In genomic region chr13:108191074-108191720, GRCm38 (mm10) we compare ENCODE assay signal across 9 mouse cellular contexts. TPM values are rescaled to one million over a fixed set of nuclear protein-coding genes. Genes with fewer than 3 reads are reported as not detected.
DNase-seq lines count a peak whose midpoint lies in the region; ATAC-seq and TF ChIP-seq lines count a peak whose summit lies in the region.
"Had no signal": no experiment of that assay in that cellular context is flagged by ENCODE, and none has a peak within 500 bp of the region (broad histone marks: within the 10 kb centered on the region; RNA-seq: fewer than 3 reads in every experiment).

No protein-coding gene starts in this region.

- no peak overlapping the region for H3K4me3 ChIP-seq in forebrain, embryonic 12.5 days (replicated peaks)
- H3K4me3 ChIP-seq in hindbrain, postnatal 0 days (ENCODE audit: low read length): no peak overlapping the region
- H3K4me3 ChIP-seq in megakaryocyte, embryonic 14.5 days (replicated peaks): peak overlapping the region; percentile 7
- H3K4me3 ChIP-seq in stomach, embryonic 14.5 days (ENCODE audit: low read depth, low read length): no peak overlapping the region
- H3K4me3 ChIP-seq: liver, embryonic 13.5 days had no signal

- intact Hi-C loops in heart, postnatal 25 days (cut with DNase I): loop anchor here (1.0 kb wide), 1 partner anchor 138 kb away; no protein-coding TSS in a partner anchor

- H3K4me1 ChIP-seq in forebrain, embryonic 12.5 days: no peaks in the 10 kb centered on the region
- H3K4me1 ChIP-seq in hindbrain, postnatal 0 days (ENCODE audit: insufficient read depth, low read length): no peaks in the 10 kb centered on the region
- H3K4me1 ChIP-seq in megakaryocyte, embryonic 14.5 days: peaks cover 42% of the 10 kb centered on the region
- no peaks in the 10 kb centered on the region for H3K4me1 ChIP-seq in stomach, embryonic 14.5 days (ENCODE audit: control insufficient read depth, insufficient read depth, low read length)
- H3K4me1 ChIP-seq: liver, embryonic 13.5 days had no signal

- peak; percentile 81 for TF ChIP-seq CTCF in hindbrain, postnatal 0 days (IDR thresholded peaks at IDR 0.05; ENCODE audit: low read depth)

- no peak overlapping the region for H3K9ac ChIP-seq in forebrain, embryonic 12.5 days
- H3K9ac ChIP-seq in hindbrain, postnatal 0 days (replicated peaks; ENCODE audit: low read length): no peak overlapping the region
- no peak overlapping the region for H3K9ac ChIP-seq in stomach, embryonic 14.5 days (replicated peaks; ENCODE audit: low read depth, low read length)
- H3K9ac ChIP-seq: liver, embryonic 13.5 days had no signal

- no peaks in the 10 kb centered on the region for H3K27me3 ChIP-seq in forebrain, embryonic 12.5 days
- no peaks in the 10 kb centered on the region for H3K27me3 ChIP-seq in hindbrain, postnatal 0 days (ENCODE audit: insufficient read depth, low read length)
- H3K27me3 ChIP-seq in megakaryocyte, embryonic 14.5 days (replicated peaks): no peaks in the 10 kb centered on the region
- no peaks in the 10 kb centered on the region for H3K27me3 ChIP-seq in stomach, embryonic 14.5 days (ENCODE audit: control insufficient read depth, insufficient read depth, low read length)
- H3K27me3 ChIP-seq: liver, embryonic 13.5 days had no signal

- no peak overlapping the region for H3K4me2 ChIP-seq in forebrain, embryonic 12.5 days
- H3K4me2 ChIP-seq in hindbrain, postnatal 0 days (ENCODE audit: low read depth, low read length): no peak overlapping the region
- no peak overlapping the region for H3K4me2 ChIP-seq in stomach, embryonic 14.5 days (replicated peaks; ENCODE audit: low read depth, low read length)
- H3K4me2 ChIP-seq: liver, embryonic 13.5 days had no signal

- peaks cover 34% of the 10 kb centered on the region for H3K36me3 ChIP-seq in forebrain, embryonic 12.5 days (replicated peaks)
- H3K36me3 ChIP-seq in hindbrain, postnatal 0 days (ENCODE audit: insufficient read depth, low read length): peaks cover 19% of the 10 kb centered on the region
- peaks cover 51% of the 10 kb centered on the region for H3K36me3 ChIP-seq in megakaryocyte, embryonic 14.5 days (replicated peaks; ENCODE audit: low read length)
- H3K36me3 ChIP-seq in stomach, embryonic 14.5 days (ENCODE audit: control insufficient read depth, insufficient read depth, low read length): peaks cover 6% of the 10 kb centered on the region

- peak; percentile 60; the same call in 1 of the 2 replicates for ATAC-seq in forebrain, embryonic 12.5 days (ENCODE audit: low FRiP score)
- peak; percentile 75 for ATAC-seq in hindbrain, postnatal 0 days
- ATAC-seq in stomach, embryonic 14.5 days (ENCODE audit: insufficient number of reproducible peaks, insufficient read depth, low FRiP score, low read depth): 0 out of 2 replicates have a peak, but pooled peaks have one; percentile 49

- H3K9me3 ChIP-seq in forebrain, embryonic 12.5 days: no peaks in the 10 kb centered on the region
- H3K9me3 ChIP-seq in hindbrain, postnatal 0 days (ENCODE audit: low read length): no peaks in the 10 kb centered on the region
- no peaks in the 10 kb centered on the region for H3K9me3 ChIP-seq in megakaryocyte, embryonic 14.5 days
- H3K9me3 ChIP-seq in stomach, embryonic 14.5 days (ENCODE audit: control insufficient read depth, low read depth, low read length): no peaks in the 10 kb centered on the region
- H3K9me3 ChIP-seq: liver, embryonic 13.5 days had no signal

- WGBS in forebrain, embryonic 12.5 days: 71% methylated on average over 11 of the region's 11 CpGs
- WGBS in hindbrain, postnatal 0 days: 57% methylated on average over 11 of the region's 11 CpGs
- WGBS in stomach, embryonic 14.5 days: 54% methylated on average over 11 of the region's 11 CpGs

- peak; percentile 18 for DNase-seq in heart, adult 8-10 months (ENCODE audit: low spot score)
- DNase-seq in heart, postnatal 25 days (ENCODE audit: low spot score): no peak
- DNase-seq in adrenal gland, adult 8-10 months: peak; percentile 10
- DNase-seq in hindbrain, postnatal 0 days (ENCODE audit: low spot score): peak; percentile 81
- DNase-seq in layer of hippocampus, postnatal 14 days (ENCODE audit: low spot score in 2 of 2): peak; percentile 41 to 68
- DNase-seq: liver, embryonic 13.5 days had no signal

- no peak overlapping the region for H3K27ac ChIP-seq in forebrain, embryonic 12.5 days
- H3K27ac ChIP-seq in hindbrain, postnatal 0 days: no peak overlapping the region
- H3K27ac ChIP-seq in stomach, embryonic 14.5 days (ENCODE audit: low read length): no peak overlapping the region
- H3K27ac ChIP-seq: liver, embryonic 13.5 days had no signal

RNA-seq across cellular contexts. Expression of gene Elovl7, which starts 23.0 kb away (rescaled TPM):
- under 1 TPM; 0.14 to 0.34 (median 0.22) TPM for total RNA-seq in heart, adult 8-10 months (2022)
- under 1 TPM; 0.34 to 0.47 TPM for total RNA-seq in heart, postnatal 25 days (2021)
- total RNA-seq in adrenal gland, adult 8-10 months (2022): 1 to 10 TPM; 2.7 to 3.8 (median 3.2) TPM
- 0.57 and 1.3 TPM in 2 replicates for polyA plus RNA-seq in forebrain, embryonic 12.5 days (2016; fragmentation: Nextera tagmentation; extraction: Ambion mirVana)
- 1.7 and 4.0 TPM in 2 replicates for total RNA-seq in hindbrain, postnatal 0 days (2014; rRNA removed)
- polyA plus RNA-seq in hindbrain, postnatal 0 days (2015; fragmentation: Nextera tagmentation; extraction: Ambion mirVana): 5.2 and 6.8 TPM in 2 replicates
- 10 to 100 TPM; 13.9 to 14.8 TPM for total RNA-seq in layer of hippocampus, postnatal 14 days (2021)
- polyA plus RNA-seq in megakaryocyte, embryonic 14.5 days (2012; ENCODE audit: insufficient read depth, low replicate concordance): 2.0 TPM in 1 of 2 replicates, not detected in the other
- 24.6 and 26.5 TPM in 2 replicates for polyA plus RNA-seq in stomach, embryonic 14.5 days (2014; fragmentation: Nextera tagmentation; extraction: Ambion mirVana)

RNA-seq across cellular contexts. Expression of gene Ercc8, which starts 32.7 kb away (rescaled TPM):
- total RNA-seq in heart, adult 8-10 months (2022): 1 to 10 TPM; 4.0 to 8.0 (median 5.6) TPM
- 1 to 10 TPM; 6.3 to 7.2 TPM for total RNA-seq in heart, postnatal 25 days (2021)
- 10 to 100 TPM in 3 of 4 experiments, 1 to 10 TPM in 1; 6.9 to 12.0 (median 11.3) TPM for total RNA-seq in adrenal gland, adult 8-10 months (2022)
- polyA plus RNA-seq in forebrain, embryonic 12.5 days (2016; fragmentation: Nextera tagmentation; extraction: Ambion mirVana): 23.0 and 24.0 TPM in 2 replicates
- total RNA-seq in hindbrain, postnatal 0 days (2014; rRNA removed): 28.1 and 32.9 TPM in 2 replicates
- 26.1 and 28.3 TPM in 2 replicates for polyA plus RNA-seq in hindbrain, postnatal 0 days (2015; fragmentation: Nextera tagmentation; extraction: Ambion mirVana)
- 10 to 100 TPM; 20.0 to 25.3 TPM for total RNA-seq in layer of hippocampus, postnatal 14 days (2021)
- polyA plus RNA-seq in megakaryocyte, embryonic 14.5 days (2012; ENCODE audit: insufficient read depth, low replicate concordance): 1.00 and 6.8 TPM in 2 replicates
- 18.2 and 19.4 TPM in 2 replicates for polyA plus RNA-seq in stomach, embryonic 14.5 days (2014; fragmentation: Nextera tagmentation; extraction: Ambion mirVana)

RNA-seq across cellular contexts. Expression of gene Ndufaf2, which starts 32.8 kb away (rescaled TPM):
- total RNA-seq in heart, adult 8-10 months (2022): 10 to 100 TPM; 23.2 to 34.3 (median 28.8) TPM
- 10 to 100 TPM; 23.5 to 26.1 TPM for total RNA-seq in heart, postnatal 25 days (2021)
- total RNA-seq in adrenal gland, adult 8-10 months (2022): 10 to 100 TPM; 13.9 to 27.0 (median 20.9) TPM
- 96.1 and 99.3 TPM in 2 replicates for polyA plus RNA-seq in forebrain, embryonic 12.5 days (2016; fragmentation: Nextera tagmentation; extraction: Ambion mirVana)
- 8.2 and 15.2 TPM in 2 replicates for total RNA-seq in hindbrain, postnatal 0 days (2014; rRNA removed)
- 74.9 and 81.4 TPM in 2 replicates for polyA plus RNA-seq in hindbrain, postnatal 0 days (2015; fragmentation: Nextera tagmentation; extraction: Ambion mirVana)
- 10 to 100 TPM; 24.2 to 24.5 TPM for total RNA-seq in layer of hippocampus, postnatal 14 days (2021)
- 29.6 TPM in 1 of 2 replicates, not detected in the other for polyA plus RNA-seq in megakaryocyte, embryonic 14.5 days (2012; ENCODE audit: insufficient read depth, low replicate concordance)
- polyA plus RNA-seq in stomach, embryonic 14.5 days (2014; fragmentation: Nextera tagmentation; extraction: Ambion mirVana): 70.5 and 80.7 TPM in 2 replicates
